Mouse (Mus musculus) neural tube, embryonic 13.5 days (tissue): ENCODE measurements around the gene Ikzf4. TPM values are rescaled to one million over a fixed set of nuclear protein-coding genes. Genes with fewer than 3 reads are reported as not detected.
"Not testable (repeated sequence)": the region's sequence is repeated elsewhere in the genome, so short reads cannot be mapped to it uniquely, and the experiment has no call there.

ENCODE experiments used
- ATAC-seq: fragments of 200-750 bp; cut with Nextera tagmentation; 2 replicates; pipeline ENCODE4 v1.8.0; 2017; ENCODE audit warnings: low read depth, mild to moderate bottlenecking, moderate TSS enrichment, moderate library complexity
- H3K27ac ChIP-seq: fragments of 300-500 bp; sonication (generic); replicated peaks from 2 replicates; pipeline ENCODE4 v1.5.1; 2015; ENCODE audit warnings: moderate library complexity, mild to moderate bottlenecking, inconsistent platforms
- H3K27me3 ChIP-seq: fragments of 300-500 bp; sonication (generic); 2 replicates; pipeline ENCODE4 v1.6.1; 2015; ENCODE audit warnings: mild to moderate bottlenecking, inconsistent platforms
- H3K36me3 ChIP-seq: fragments of 300-500 bp; sonication (generic); 2 replicates; pipeline ENCODE4 v1.6.1; 2015; ENCODE audit warnings: mild to moderate bottlenecking, inconsistent platforms
- H3K4me1 ChIP-seq: fragments of 300-500 bp; sonication (generic); replicated peaks from 2 replicates; pipeline ENCODE4 v1.6.1; 2015; ENCODE audit warnings: inconsistent platforms
- H3K4me2 ChIP-seq: fragments of 300-500 bp; sonication (generic); 2 replicates; pipeline ENCODE4 v1.6.1; 2015; ENCODE audit warnings: inconsistent platforms, mild to moderate bottlenecking, moderate library complexity
- H3K4me3 ChIP-seq: fragments of 300-500 bp; sonication (generic); 2 replicates; pipeline ENCODE4 v1.5.1; 2015; ENCODE audit warnings: mild to moderate bottlenecking, inconsistent platforms
- H3K9ac ChIP-seq: fragments of 300-500 bp; sonication (generic); 2 replicates; pipeline ENCODE4 v1.6.1; 2015; ENCODE audit warnings: moderate library complexity, mild to moderate bottlenecking, inconsistent platforms
- H3K9me3 ChIP-seq: fragments of 300-500 bp; sonication (generic); 2 replicates; pipeline ENCODE4 v1.6.1; 2016; ENCODE audit warnings: inconsistent platforms
- WGBS: fragments of 180-500 bp; shearing (Covaris S2); methylation state at CpG from one replicate; pipeline ENCODE4 v1.1.7; 2015; 5-methylcytosine and 5-hydroxymethylcytosine counted together
- polyA plus RNA-seq: library from polyadenylated mRNA; unstranded; fragments of >200 nt; fragmentation: Nextera tagmentation; extraction: Ambion mirVana; gene quantifications from 2 replicates; pipeline ENCODE4 v1.2.1, GENCODE M21; 2015

Gene Ikzf4
- polyA plus RNA-seq, 1 experiment from 2014 or later: 12.1 TPM

DNA sequence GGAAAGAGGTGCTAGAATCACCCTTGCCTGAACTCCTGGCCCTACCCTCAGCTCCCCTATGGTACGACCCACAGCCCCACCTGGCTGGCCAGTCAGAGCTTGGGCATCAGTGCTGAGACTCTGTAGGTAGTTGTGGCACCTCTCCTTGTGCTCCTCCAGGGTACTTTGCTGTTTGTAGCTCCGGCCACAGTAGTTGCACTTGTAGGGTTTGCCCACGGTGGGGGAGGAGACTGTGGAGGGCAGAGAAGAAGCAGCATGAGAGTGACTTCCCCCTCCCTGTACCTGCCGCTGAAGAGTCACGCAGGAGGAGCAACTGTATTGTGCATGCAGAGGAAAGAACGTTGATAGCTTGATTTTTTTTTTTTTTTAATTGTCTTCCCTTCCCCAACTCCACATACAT is 9.2 kb downstream of the Ikzf4 start:
- Histone ChIP-seq H3K27me3 (no peaks in the 10 kb centered on the region), H3K9ac (peak overlapping the region; percentile 52; the same call in 1 of the 2 replicates), H3K36me3 (peaks cover 84% of the 10 kb centered on the region), H3K27ac (peak overlapping the region; percentile 46; the same call in 1 of the 2 replicates), H3K4me1 (peaks cover 13% of the 10 kb centered on the region), H3K4me3 (no peak overlapping the region), H3K4me2 (peak overlapping the region; percentile 39), H3K9me3 (no peaks in the 10 kb centered on the region)
- no peak for ATAC-seq
- WGBS: 44% methylated on average over 6 of the region's 6 CpGs

DNA sequence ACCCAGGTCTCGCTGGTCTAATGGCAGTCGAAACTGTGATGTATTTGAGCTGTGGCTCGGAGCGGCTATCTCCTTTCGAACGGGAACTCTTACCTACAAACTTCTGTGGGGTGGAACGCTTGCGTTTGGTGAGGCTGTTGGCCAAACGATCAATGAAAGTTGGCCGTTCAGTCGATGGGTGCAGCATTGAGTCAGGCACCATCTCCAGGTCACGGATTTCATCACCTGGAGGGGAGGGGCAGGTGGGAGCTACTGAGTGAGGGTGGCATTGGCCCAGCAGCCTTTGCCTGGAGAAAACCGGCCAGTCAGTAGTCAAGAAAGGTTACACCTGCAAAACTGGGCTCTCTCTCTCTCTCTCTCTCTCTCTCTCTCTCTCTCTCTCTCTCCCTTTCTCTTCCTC is 10.1 kb downstream of the Ikzf4 start:
- H3K27me3 ChIP-seq: no peaks in the 10 kb centered on the region
- H3K9me3 ChIP-seq: no peaks in the 10 kb centered on the region
- H3K4me3 ChIP-seq: no peak overlapping the region
- no peak overlapping the region for H3K9ac ChIP-seq
- H3K27ac ChIP-seq: no peak overlapping the region
- no peak for ATAC-seq
- H3K4me1 ChIP-seq: peaks cover 13% of the 10 kb centered on the region
- H3K4me2 ChIP-seq: no peak overlapping the region
- 93% methylated on average over 13 of the region's 13 CpGs for WGBS
- peaks cover 75% of the 10 kb centered on the region for H3K36me3 ChIP-seq

- Histone ChIP-seq H3K4me1 (peaks cover 1% of the 10 kb centered on the region; the same call in 1 of the 2 replicates), H3K27ac (no peak overlapping the region), H3K27me3 (no peaks in the 10 kb centered on the region), H3K36me3 (peaks cover 42% of the 10 kb centered on the region), H3K9me3 (no peaks in the 10 kb centered on the region), H3K4me2 (no peak overlapping the region), H3K9ac (no peak overlapping the region), H3K4me3 (no peak overlapping the region)
- ATAC-seq: no peak
- WGBS: 25% methylated on average over 6 of the region's 6 CpGs
Observed at GRCm38 (mm10) chr10:128631571-128631970, 14.2 kb downstream of the Ikzf4 start.

- H3K27me3 ChIP-seq, ATAC-seq, H3K9me3 ChIP-seq, H3K4me2 ChIP-seq, H3K4me1 ChIP-seq, H3K4me3 ChIP-seq, H3K27ac ChIP-seq, H3K9ac ChIP-seq: not testable (repeated sequence)
- peaks cover 29% of the 10 kb centered on the region for H3K36me3 ChIP-seq
- 79% methylated on average over 5 of the region's 5 CpGs for WGBS
Observed at GRCm38 (mm10) chr10:128630306-128630705, 15.5 kb downstream of the Ikzf4 start.

DNA sequence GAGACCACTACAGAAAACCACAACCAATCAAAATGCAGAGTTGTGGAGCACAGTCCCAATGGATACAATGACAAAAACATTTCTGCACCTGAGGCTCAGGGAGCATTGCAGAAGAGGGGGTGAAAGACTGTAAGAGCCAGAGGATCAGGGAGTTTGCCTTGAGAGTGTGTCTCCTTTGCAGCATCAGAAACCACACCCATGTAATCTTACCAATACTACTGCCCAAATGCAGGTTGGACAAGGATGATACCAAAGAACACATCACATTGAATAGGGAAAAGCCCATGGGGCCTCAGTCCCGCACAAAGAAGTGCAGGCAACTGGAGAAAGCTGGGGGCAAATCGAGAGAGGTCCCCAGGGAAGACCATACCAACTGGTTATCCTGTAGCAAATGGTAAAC is 16.0 kb downstream of the Ikzf4 start:
- whole genome bisulfite sequencing: 48% methylated on average over 2 of the region's 2 CpGs
- Histone ChIP-seq H3K27me3 (no peaks in the 10 kb centered on the region), H3K4me3 (no peak overlapping the region), H3K9me3 (no peaks in the 10 kb centered on the region), H3K27ac (no peak overlapping the region), H3K4me1 (peaks cover 10% of the 10 kb centered on the region), H3K36me3 (peaks cover 29% of the 10 kb centered on the region), H3K9ac (no peak overlapping the region), H3K4me2 (no peak overlapping the region)
- ATAC-seq: no peak

- ATAC-seq: no peak
- H3K4me2 ChIP-seq: no peak overlapping the region
- WGBS: 86% methylated on average over 10 of the region's 10 CpGs
Observed at GRCm38 (mm10) chr10:128627398-128628317, 18.1 kb downstream of the Ikzf4 start.

DNA sequence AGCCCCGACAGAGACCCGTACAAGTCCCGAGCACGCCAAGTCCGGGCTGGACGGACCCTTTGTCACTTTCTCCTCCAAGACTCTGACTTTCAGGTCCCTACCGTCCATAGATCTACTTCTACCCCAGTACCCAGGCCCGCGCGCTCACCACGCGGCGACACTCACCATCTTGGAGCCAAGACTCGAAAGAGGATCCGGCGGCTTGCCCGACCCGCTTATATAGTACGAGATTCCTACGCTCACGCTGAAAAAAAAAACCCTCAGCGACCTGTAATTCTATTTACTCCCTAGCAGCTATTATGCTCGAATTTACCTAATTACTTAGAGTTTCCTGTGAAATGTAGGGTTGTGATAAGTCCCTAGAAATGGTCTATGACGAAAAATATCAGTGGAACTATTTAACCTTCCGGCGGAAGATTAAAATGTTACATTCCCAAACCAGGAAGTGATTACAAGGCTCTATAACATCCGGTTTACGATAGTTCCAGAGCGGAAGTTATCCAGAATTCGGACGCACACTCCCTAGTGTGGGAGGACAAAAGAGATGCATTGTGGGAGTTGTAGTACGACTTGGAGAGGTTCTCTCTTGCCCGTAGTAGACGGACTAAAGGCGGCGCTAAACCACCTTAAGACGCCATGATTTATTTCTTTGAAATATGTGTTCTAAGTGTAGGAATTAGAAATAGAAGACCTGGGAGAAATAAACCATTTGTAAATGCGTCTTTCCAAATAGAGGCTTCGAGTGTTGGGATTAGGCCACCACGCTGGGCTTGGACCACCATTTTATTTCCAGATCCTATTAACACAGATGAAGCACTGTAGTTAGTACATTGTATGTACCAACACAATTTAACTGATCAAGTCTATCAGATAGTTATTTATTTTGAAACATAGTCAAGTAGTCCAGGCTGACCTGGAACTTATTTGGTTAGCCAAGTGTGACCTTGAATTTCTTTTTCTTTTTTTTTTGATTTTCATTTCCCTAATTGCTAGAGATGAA is 19.2 kb downstream of the Ikzf4 start, which contains the start of gene Rps26:
TSS of gene Rps26 (minus strand) at position 437 of the 1,000 bp plus-strand sequence.
- peak within 1 kb of the TSS; percentile 95 for H3K9ac ChIP-seq
- H3K4me1 ChIP-seq: peaks cover 11% of the 10 kb centered on the region
- no peaks in the 10 kb centered on the region for H3K27me3 ChIP-seq
- peak within 1 kb of the TSS; percentile 98 for H3K4me2 ChIP-seq
- peak within 1 kb of the TSS; percentile 76 for H3K27ac ChIP-seq
- H3K36me3 ChIP-seq: peaks cover 27% of the 10 kb centered on the region
- no peaks in the 10 kb centered on the region for H3K9me3 ChIP-seq
- WGBS: under 1% methylated on average over 40 of the region's 40 CpGs
- H3K4me3 ChIP-seq: peak within 1 kb of the TSS; percentile 85
- ATAC-seq: peak; percentile 97

More at GRCm38 (mm10) chr10:128627398-128628317, 18.1 kb downstream of the Ikzf4 start:
- no peak overlapping the region for H3K27ac ChIP-seq
- no peaks in the 10 kb centered on the region for H3K9me3 ChIP-seq
- H3K9ac ChIP-seq: no peak overlapping the region
- H3K4me3 ChIP-seq: no peak overlapping the region
- peaks cover 29% of the 10 kb centered on the region for H3K36me3 ChIP-seq
- peaks cover 11% of the 10 kb centered on the region for H3K4me1 ChIP-seq
- no peaks in the 10 kb centered on the region for H3K27me3 ChIP-seq

- Histone ChIP-seq H3K9ac (peak overlapping the region; percentile 95), H3K9me3 (no peaks in the 10 kb centered on the region), H3K4me1 (peaks cover 11% of the 10 kb centered on the region), H3K36me3 (peaks cover 27% of the 10 kb centered on the region), H3K4me2 (peak overlapping the region; percentile 98), H3K27ac (peak overlapping the region; percentile 76; the same call in 1 of the 2 replicates), H3K4me3 (peak overlapping the region; percentile 85), H3K27me3 (no peaks in the 10 kb centered on the region)
- no peak for ATAC-seq
- 48% methylated on average over 7 of the region's 7 CpGs for WGBS
Observed at GRCm38 (mm10) chr10:128625287-128625894, 20.4 kb downstream of the Ikzf4 start.

DNA sequence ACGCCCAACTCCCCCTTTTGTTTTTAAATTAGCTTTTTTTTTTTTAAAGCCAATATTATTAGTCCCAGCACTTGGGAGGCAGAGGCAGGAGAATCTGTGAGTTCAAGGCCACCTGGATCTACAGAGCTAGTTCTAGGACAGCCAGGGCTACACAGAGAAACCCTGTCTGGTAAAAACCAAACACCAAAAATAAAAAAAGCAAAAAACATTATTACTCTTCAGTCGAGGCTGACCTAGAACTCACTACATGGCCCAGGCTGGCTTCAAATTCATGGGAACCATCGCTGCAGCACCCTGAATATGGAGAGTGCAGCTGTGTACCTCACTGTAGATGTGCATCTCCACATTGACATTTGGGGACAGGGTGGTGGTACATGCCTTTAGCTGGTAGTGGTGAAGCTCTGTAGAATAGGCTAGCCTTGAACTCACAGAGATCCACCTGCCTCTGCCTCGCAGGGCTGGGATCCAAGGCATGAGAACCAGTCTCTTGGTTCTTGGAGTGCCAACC is 22.6 kb downstream of the Ikzf4 start:
- H3K27me3 ChIP-seq, H3K9ac ChIP-seq, ATAC-seq, H3K4me2 ChIP-seq, H3K9me3 ChIP-seq, H3K27ac ChIP-seq, H3K4me3 ChIP-seq: not testable (repeated sequence)
- 86% methylated on average over 4 of the region's 4 CpGs for WGBS
- Histone ChIP-seq H3K36me3 (peaks cover 27% of the 10 kb centered on the region), H3K4me1 (peaks cover 11% of the 10 kb centered on the region)

DNA sequence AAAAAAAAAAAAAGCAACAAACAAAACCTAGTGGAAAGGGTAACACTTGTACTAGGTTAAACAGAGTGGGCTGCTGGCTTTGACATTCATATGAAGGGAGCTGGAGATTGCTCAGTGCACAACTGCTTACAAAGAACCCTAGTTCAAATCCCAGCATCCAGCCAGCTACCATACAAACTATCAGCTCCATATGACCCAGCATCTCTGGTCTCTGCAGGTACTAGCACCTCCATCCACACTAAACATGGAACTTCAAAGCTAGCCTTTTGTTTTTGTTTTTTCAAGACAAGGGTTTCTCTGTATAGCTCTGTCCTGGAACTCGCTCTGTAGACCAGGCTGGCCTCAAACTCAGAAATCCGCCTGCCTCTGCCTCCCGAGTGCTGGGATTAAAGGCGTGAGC is 23.1 kb downstream of the Ikzf4 start:
- H3K9ac ChIP-seq: no peak overlapping the region
- H3K4me2 ChIP-seq: no peak overlapping the region
- WGBS: 75% methylated on average over 4 of the region's 4 CpGs
- H3K4me3 ChIP-seq: no peak overlapping the region
- H3K36me3 ChIP-seq: peaks cover 27% of the 10 kb centered on the region
- ATAC-seq: no peak
- no peaks in the 10 kb centered on the region for H3K27me3 ChIP-seq
- peaks cover 11% of the 10 kb centered on the region for H3K4me1 ChIP-seq
- H3K9me3 ChIP-seq: no peaks in the 10 kb centered on the region
- no peak overlapping the region for H3K27ac ChIP-seq

- Histone ChIP-seq H3K4me2 (no peak overlapping the region), H3K36me3 (peaks cover 27% of the 10 kb centered on the region), H3K4me1 (peaks cover 11% of the 10 kb centered on the region), H3K9me3 (no peaks in the 10 kb centered on the region), H3K4me3 (no peak overlapping the region), H3K27me3 (no peaks in the 10 kb centered on the region), H3K9ac (no peak overlapping the region), H3K27ac (no peak overlapping the region)
- ATAC-seq: no peak
- 72% methylated on average over 3 of the region's 3 CpGs for WGBS
Observed at GRCm38 (mm10) chr10:128621986-128622520, 23.7 kb downstream of the Ikzf4 start.
